Mouse (Mus musculus) inflammation-experienced regulatory T-cells, adult 6 months (primary cell): ENCODE measurements around the gene Ssbp2. TPM values are rescaled to one million over a fixed set of nuclear protein-coding genes. Genes with fewer than 3 reads are reported as not detected.

Source experiments
- ATAC-seq: one replicate; pipeline ENCODE4 v1.8.0; 2017
- polyA plus RNA-seq, 3 experiments: library from polyadenylated mRNA; unstranded; fragments of 100-300 nt; shearing (Covaris generic); gene quantifications; one replicate each; pipeline ENCODE4 v1.2.1; 2017

Gene Ssbp2
- polyA plus RNA-seq, 3 experiments from 2014 or later: 27.3 to 231 (median 181) TPM

DNA sequence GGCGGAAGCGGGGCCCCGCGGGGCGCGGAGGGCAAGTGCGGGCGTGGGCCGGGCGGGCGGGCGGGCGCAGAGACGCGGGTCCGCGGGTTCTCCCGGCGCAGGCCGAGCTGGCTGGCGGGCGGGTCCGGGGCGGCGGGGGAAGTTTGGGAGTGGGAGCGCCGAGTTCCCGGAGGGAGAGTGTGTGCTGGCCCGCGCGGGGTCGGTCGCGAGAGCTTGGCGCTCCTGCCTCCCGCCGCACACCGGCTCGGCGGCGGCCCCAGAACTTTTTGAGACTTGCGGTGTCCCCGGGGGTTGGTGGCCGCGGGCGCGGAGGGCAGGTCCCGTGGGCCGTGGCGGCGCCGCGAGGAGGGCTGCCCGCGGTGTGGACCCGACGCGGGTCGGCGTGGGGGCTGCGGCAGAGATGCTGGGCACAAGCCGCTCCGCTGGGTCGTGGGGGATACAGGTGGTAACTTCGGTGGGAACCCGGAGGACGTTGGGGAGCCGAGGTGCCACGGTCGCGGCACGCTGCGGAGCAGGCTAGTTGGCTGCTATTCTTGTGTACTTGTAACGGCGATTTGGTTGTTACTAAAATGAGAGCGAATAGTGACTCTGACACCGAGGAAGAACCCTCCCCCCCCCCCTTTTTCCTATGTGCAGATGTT lies 1.7 kb downstream of the Ssbp2 start:
- ATAC-seq: no peak

DNA sequence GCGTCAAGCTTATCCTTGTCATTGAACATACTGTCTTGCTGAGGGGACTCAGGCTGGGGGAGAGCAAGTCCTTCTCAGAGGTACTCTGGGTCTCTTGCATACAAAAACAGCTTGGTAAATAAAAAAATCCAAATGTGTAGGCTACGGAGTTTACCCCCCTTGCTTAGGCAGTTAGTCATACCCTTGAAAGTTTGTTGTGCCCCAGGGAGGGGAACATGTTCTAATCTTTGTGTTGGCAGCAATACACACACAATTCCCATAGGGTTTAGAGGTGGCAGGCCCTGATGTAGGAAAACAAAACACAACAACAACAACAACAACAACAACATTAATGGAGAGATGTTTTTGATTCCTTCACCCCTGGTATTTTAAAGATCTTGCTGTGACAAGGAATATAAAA lies 2.3 kb downstream of the Ssbp2 start:
- ATAC-seq: no peak

DNA sequence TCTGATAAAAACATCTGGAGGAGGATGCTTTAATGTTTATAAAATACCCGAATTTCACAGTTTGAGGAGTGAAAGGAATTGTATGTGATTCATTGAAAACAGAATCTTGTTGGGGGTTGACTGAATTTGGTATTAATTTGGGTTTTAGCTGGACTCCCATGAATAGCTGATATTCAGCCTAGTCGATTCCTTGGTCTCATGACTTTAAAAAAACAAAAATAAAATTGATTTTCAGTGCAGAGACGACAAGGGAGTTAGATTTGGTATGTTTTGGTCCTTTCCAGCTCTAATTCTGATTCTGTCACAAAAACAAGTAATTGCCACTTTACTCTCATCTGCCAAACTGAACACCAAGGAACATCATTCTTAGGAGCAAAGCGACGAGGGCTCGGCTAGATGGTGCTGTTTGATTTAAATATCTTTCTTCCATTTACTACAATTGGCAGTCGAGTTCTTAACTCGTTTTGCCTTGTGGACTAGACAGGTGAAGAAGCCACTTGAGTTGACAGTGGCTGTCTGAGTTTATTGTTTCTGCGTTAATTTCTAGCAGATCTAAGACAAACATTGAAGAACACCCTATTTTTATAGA lies 2.9 kb downstream of the Ssbp2 start:
- no peak for ATAC-seq

DNA sequence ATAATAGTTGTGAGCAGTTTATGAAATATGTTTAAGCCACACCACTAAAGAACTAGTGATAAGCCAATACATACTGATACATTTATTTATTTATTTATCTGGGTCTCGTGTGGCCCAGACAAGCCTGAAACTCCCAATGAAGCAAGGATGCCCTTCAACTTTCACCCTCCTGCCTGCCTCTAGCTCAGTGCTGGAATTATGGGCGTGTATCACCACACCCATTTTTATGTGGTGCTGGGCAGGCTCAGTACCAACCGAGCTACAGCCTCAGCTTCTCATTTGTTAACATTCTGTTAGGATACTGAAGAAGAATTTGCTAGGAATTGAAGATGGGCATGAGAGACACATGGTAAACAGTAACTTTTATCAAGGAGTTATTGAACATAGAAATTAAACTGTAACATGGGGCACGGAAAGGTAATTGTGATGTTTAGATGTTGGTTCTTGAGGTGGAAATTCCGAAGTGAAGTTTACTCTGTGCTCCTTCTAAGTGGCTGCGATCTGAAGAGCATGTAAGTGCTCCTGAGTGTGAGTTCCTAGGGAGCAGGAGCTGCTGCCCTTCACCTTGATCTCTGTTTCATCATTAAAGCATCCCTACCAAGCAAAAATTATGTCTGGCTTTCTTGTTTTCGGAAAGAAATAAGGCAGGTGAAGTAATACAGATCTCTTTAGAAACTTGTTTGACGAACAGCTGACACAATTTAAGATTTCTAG lies 5.1 kb downstream of the Ssbp2 start:
- no peak for ATAC-seq

DNA sequence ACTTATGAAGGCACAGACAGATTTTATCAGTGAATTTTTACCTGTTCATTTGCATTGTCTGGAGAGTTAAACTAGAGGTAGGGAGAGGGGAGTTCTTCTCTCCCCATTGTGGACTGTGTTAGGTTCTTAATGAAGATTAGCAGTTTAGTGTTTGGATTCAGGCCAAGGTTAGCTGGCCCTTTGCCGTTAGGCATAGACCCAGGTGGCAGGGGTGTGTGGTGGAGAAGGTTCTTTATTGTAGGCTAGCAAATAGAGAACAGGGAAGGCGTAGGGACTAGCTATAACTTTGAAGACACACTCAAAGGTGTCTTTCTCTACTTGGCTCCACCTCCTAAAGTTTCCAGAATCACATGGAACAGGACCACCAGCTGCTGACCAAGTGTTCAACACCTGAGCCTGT lies 11.5 kb downstream of the Ssbp2 start:
- no peak for ATAC-seq

DNA sequence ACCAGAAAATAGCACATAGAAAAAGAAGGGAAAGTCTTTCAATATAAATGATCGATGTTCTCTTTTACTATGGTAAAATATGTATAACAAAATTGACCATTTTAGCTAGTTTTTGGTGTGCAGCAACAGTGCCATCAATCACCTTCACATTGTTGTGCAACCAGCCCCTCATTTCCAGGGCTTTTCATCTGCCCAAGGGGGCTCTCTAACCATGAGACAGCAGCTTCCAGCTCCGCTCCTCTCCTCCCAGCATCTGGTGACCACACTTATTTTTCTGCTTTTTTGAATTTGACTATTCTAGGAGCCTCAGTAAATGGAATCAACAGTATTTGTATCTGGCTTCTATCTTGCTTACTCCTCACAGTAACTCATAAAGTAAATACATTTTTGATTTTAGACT lies 11.9 kb downstream of the Ssbp2 start:
- no peak for ATAC-seq

DNA sequence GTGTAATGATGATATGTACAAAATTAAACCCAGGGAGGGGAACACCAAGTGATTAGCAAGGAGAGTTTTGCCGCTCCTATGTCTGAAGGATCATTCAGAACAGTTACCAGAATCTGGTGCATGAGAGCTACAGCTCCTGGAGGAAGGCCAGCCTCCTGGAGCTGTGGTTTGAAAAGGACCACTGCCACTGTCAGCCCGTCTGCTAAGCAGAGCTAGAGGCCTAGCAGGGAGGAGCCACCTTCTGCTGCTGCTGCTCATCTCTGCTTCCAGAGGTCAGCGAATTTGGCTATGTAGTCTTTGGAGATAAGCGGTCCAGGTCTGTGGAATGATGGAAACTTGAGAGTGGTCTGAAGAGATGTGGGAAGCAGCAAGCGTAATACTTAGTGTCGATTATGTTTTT lies 13.4 kb downstream of the Ssbp2 start:
- ATAC-seq: no peak

DNA sequence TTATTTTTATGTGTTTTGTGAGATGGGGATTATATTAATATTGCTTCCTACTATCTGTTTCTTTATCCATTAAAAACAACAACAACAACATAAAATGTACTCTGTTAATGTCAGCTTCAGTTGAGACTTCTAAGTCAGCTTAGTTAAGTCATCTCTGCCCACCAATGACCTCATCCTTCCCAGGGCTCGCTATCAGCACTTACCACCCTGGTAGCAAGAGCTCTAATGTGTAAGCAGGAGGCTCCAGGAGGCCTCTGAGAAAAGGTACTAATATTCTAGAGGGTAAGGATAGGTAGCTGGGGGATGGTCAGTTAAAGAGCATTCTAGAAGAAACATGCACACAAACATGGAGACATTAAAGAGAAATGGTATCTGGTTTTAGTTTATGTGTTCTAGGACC lies 13.9 kb downstream of the Ssbp2 start:
- no peak for ATAC-seq

DNA sequence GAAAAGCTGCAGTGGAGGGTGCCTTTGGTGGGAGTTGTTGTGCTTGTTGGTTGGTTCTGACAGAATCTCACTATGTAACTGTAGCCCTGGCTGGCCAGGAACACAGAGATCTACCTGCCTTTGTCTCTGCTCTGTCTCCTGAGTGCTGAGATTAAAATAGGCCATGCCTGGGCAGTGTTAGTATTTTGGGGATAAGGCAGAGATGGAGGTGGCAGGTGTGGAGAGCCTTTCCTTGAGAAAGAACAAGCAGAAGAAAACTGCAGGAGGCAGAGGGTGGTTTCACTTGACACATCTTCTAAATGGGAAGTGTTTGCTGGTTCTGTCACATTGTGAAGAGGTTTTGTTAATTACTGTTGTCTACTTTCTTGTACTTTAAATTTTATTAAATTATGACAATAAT lies 15.8 kb downstream of the Ssbp2 start:
- no peak for ATAC-seq

DNA sequence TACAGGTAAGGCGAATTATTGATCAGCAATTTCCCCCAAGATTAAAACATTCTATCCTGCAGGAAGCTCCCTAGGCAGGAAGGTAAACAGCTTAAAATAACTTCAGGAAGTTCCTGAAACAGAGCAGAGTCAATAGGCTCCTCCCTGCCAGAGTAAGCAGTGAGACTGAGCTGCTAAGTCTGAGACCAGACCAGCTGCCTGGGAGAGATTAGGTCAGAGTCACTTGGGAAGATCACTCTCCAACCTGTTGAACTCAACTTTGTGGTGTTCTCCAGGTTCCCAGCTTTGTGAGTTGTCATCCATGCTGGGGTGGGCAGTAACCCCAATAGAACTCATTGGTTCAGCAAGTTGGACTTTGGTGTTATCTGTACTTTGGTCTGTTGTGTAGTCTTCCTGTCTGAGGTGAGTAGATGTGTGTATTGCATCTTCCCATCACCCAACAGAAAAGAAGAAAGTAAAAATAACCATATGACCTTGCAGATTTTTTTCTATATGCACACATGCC lies 16.6 kb downstream of the Ssbp2 start:
- no peak for ATAC-seq

DNA sequence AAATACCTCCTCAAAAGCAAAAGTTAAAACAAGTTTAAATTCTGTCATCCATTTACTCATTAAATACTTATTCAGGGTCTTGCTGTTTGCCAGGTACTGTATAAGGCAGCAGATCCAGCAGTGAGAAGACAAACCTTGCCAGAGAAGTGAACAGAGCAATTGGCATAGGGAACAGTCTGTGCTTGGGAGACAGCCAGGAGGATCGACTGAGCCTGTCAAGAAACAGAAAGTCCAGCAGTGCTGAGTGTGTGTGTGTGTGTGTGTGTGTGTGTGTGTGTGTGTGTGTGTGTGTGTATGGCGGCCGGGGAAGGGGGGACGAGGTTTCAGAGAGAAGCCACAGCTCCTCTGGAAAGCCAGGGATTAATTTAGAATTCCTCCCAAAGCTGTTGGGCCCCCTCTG lies 17.9 kb downstream of the Ssbp2 start:
- ATAC-seq: no peak

DNA sequence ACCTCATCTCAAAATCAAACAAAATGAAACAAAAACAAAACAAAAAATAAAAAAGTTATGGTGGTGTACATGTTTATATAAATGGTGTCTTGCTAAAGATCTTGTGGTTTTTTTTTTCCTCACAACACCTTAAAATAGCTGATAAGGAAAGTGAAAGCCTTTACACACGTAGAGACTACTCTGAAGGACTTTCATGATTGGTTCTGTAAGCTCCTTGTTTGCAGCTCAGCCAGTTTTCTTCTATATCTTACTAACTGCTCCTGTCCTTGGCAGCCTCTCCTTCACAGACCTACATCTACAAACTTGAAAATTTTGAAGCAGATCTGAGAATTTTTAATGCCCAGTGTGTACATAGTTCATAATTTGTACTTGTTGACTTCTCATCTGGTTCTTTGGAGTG lies 24.2 kb downstream of the Ssbp2 start:
- peak; percentile 91 for ATAC-seq

DNA sequence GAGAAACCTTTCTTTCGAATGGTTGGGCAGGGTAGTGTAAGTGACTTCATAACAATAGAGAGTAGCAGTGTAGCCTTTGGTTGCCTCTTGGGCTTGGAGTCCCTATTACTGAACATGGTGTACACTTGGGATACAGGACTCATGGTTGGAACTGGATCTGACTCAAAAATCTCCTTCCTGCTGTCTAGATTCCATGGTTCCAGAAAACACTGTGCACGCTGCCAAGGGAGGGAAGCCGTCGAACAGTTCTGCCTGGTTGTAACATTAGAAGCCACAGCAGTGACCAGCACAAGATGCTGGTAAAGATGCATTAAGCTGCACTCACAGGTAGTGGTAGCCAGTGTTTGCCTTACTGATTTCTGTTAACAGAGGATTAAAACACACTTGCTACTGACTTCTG lies 32.0 kb downstream of the Ssbp2 start:
- no peak for ATAC-seq

DNA sequence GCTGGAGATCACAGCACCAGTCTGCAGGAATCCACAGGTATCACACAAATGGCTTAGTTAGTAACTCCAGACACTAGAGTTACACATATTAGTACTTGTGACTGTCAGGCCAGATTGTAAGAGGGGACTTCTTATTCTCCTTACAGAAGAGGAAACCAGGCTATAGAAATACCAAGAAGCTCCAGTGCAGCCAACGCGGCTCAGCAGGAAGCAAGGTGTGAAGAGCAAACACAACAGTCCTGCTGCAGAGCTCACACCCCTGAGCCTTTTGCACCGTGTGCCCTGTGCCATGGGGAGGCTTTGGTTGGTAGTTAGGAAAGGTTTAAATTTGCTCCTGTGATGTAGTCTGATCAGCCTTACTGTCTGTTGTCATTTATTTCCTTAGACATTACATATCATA lies 37.0 kb downstream of the Ssbp2 start:
- peak; percentile 53 for ATAC-seq

DNA sequence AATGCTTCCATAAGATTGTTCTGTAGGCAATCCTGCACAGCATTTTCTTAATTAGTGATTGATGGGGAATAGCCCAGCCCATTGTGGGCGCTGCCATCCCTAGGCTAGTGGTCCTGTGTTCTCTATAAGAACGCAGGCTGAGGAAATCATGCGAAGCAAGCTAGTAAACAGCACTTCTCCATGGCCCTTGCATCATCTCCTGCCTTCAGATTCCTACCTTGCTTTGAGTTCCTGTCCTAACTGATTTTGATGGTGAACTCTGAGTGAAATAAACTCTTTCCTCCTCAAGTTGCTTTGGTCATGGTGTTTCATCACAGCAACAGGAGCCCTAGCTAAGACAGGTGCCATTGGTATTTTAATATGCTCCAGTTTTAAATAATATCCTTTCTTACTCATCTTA lies 41.7 kb downstream of the Ssbp2 start:
- ATAC-seq: no peak

DNA sequence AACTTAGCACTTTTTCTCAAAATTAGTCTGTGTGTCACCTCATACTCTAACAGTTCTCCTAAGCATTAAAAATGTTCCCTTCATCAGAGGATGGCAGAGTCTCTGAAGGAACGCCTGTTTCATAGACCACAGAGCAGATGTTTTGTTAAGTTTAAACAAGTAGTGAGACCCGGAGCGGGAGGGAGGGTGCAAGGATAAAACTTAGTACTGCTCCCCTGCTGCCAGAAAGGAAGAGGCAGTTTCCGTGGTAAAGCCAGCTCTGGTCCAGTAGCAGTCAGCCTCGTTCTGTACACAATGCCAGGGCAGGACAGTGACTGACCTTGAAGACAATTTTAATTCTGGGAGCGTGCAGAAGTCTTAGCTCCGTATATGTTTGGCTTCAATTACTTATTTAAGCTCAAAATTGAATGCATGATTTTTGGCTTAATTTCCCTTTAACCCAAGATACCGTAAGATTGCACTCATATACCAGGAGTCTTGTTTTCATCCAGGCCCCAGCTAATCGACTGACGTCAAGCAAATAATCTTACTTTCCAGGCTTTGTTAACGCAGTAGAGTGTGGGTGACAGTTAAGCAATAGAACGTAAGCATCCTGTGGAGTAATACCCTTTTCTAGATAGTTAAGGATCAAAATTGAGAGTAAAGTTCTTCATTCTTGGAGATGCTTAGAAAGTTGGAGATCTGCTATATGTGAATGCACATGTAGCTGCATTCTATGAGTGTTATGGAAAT lies 42.7 kb downstream of the Ssbp2 start:
- ATAC-seq: no peak

DNA sequence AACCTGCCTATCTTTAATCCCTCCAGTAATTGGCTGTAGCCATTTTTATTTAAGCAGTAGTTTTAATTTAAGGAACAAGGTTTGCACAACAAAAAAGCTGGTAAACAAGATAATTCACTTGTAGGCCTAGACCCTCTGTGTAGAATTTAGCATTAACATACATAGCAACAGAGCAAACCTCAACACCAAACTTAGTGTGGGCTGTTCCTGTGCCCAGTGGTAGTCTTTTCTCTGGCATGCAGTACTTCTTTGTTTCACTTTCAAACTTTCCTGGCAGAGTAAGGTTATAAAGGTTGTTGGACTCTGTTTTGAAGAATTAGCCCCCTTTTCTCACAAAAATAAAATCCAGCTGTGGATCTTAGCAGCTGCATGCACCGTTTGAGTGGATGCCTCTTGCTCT lies 48.9 kb downstream of the Ssbp2 start:
- ATAC-seq: peak; percentile 41

DNA sequence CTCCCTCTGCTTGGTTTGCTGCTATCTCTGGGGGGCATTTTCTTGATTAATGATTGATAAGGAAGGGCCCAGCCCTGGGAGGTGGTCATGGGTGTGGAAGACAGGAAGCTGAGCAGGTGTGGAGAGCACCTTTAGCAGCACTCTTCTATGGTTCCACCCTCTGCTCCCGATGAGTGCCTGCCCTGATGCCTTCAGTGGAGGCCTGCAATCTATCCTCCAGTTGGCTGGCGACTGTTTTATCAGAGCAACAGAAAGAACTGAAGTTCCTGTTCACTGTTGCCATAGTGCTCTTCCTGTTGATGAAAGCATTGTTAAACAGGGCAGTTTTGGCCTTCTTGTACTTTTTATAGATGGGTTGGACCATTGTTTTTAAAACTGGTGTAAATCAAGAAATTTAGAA lies 49.4 kb downstream of the Ssbp2 start:
- peak; percentile 82 for ATAC-seq

DNA sequence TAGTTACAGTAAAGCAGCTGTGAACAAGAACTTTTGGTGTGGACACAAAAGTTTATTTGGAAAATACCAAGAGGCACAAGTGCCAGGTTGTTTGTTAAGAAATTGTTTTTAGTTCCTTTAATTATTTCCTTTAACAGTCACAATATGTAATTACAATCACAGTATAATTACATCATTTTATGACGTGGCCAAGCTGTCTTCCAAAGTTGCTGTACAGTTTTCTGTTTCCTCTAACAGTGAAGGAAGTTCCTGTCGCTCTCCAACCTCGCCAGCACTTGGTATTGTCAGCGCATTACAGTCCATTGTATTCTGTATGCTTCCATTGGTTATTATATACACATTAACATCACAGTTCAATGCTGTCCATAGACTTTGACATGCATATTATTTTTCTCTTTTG lies 54.9 kb downstream of the Ssbp2 start:
- no peak for ATAC-seq

DNA sequence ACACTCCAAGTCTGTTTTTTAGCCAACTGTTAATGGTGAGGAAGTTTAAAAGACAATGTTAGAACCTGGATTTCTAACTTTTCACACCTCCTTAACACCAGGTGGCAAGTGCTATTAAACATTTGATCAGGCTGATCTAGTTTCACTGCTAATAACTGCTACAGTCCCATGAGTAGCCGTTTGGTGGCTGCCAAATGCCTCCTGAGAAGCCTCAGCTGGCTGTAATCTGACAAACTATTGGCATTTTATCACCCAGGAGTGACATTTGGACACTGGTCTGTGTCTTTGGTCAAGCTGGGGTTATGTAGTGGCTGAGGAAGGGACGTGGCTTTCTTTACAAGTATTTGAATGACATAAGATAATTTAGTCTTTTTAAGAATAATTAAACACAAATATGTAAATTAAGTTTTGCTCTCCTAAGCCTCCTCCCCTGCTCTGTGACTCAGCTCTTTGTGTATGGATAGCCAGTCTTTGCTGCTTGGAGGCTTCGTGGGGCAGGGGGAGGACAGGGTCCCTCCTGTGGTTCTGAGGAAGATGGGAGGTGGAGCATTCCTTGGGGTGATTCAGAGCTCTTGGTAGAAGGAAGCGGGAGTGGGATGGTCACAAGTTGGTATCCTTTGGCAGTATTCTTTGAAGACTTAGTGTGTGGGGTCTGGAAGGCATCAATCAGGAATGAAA lies 60.1 kb downstream of the Ssbp2 start:
- ATAC-seq: no peak

DNA sequence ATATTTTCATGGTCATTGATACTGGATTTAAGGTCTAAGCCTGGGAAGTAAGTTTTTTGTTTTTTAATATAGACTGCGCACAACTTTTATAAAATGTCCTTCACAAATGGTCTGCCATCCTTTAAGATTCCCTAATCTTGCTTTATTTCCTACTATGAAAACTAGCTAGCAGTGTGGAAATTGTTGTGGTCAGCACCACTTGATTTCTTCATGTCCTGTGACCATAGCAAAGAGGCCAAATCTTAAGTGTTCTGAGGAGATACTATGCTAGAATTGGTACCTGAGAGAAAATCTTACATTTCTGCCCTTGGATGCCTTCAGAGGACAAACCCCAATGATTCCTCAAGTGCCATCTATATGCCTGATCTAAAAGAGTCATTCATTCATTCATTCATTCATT lies 60.9 kb downstream of the Ssbp2 start:
- ATAC-seq: no peak

DNA sequence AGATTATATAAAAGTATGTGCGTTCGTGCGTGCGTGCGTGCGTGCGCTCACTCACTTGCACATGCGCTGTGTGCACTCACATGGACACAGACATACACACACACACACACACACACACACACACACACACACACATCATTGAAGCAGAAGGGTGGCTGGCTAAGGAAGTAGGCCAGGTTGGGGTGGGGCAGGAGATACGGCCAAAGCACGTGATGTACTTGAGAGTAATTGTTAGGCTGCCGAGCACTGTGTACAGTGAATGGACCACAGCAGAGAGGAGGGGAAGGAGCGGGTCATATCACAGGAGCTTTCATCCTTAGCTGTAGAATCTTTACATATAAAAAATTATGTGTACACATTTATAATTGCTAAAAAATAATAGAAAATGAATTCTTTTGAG lies 66.0 kb downstream of the Ssbp2 start:
- ATAC-seq: no peak

DNA sequence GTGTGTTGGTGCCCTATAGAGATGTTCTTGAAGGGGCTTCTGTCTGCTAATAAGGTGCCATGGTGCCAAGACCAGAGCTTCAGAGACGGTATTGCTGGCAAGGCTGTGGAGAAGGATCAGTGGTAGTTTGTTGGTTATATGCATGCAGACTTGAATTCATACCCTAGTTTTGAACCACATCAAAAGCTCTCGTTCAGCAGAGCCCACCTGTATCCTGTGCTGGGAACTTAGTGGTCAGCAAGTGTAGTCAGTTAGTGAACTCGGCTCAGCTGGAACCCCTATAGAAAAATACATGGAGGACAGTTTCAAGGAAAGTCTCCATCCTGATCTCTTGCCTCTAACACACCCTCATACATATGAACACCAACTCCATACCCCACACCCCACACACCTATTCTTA lies 69.7 kb downstream of the Ssbp2 start:
- no peak for ATAC-seq
